Mouse (Mus musculus): ENCODE measurements around the gene Nxpe4. TPM values are rescaled to one million over a fixed set of nuclear protein-coding genes. Genes with fewer than 3 reads are reported as not detected.
"Not testable (repeated sequence)": the region's sequence is repeated elsewhere in the genome, so short reads cannot be mapped to it uniquely, and the experiment has no call there.

The Nxpe4 gene
- polyA plus RNA-seq, 1 experiment from 2014 or later = 6.0 TPM

DNA sequence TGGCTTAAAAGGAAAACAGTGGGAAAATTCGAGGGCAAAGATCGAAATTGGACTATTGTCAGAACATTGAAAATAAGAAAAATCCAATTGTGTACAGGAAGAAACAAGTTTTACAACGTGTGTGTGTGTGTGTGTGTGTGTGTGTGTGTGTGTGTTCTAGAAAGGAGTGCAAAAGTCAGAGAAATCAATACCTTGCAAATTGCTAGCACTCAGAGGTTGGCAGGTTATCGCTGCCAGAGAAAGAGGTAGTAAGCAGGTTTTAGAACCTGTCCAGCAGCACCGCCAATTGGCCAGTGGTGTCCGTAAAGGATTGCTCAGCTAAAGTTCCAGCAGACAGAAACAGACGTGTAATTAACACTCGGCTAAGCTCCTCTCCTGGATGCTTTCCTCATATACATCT is 122.4 kb downstream of the Nxpe4 start:
- H3K9me3 ChIP-seq = no peaks in the 10 kb centered on the region
- 65% methylated on average over 8 of the region's 8 CpGs for WGBS
- no peaks in the 10 kb centered on the region for H3K27me3 ChIP-seq (replicated peaks)
- no peaks in the 10 kb centered on the region for H3K4me1 ChIP-seq
- H3K9ac ChIP-seq = no peak overlapping the region
- H3K4me3 ChIP-seq (replicated peaks) = no peak overlapping the region
- no peak for ATAC-seq (ENCODE audit: insufficient read depth, low FRiP score, low read depth)
- H3K36me3 ChIP-seq = no peaks in the 10 kb centered on the region
- H3K27ac ChIP-seq = no peak overlapping the region
- H3K4me2 ChIP-seq = no peak overlapping the region

GRCm38 (mm10) chr9:48290281-48290680 is 128.5 kb downstream of the Nxpe4 start:
- Histone ChIP-seq H3K27me3 (replicated peaks) (no peaks in the 10 kb centered on the region), H3K9ac (no peak overlapping the region), H3K4me2 (no peak overlapping the region), H3K4me3 (replicated peaks) (no peak overlapping the region), H3K9me3 (no peaks in the 10 kb centered on the region), H3K36me3 (no peaks in the 10 kb centered on the region), H3K4me1 (no peaks in the 10 kb centered on the region), H3K27ac (no peak overlapping the region)
- no peak for ATAC-seq (ENCODE audit: insufficient read depth, low FRiP score, low read depth)
- WGBS = 98% methylated on average over 1 of the region's 1 CpGs

DNA sequence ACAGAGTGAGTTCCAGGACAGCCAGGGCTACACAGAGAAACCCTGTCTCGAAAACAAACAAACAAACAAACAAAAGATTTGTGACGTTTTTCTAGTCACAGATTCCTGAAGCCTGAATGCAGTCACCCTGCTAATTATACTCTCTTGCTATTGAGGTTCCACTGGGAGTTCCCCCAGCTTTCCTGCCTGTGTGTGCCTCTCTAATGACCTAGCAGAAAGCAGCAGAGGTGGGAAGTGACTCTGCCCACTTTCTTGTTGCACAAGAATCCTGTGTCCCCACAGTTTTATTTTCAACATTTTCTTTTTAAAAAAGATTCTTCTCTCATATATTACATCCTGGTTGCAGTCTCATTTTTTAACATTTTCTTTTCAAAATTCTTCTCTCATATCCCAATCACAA is 132.9 kb downstream of the Nxpe4 start:
- WGBS = 63% methylated on average over 2 of the region's 2 CpGs
- Histone ChIP-seq H3K9me3 (no peaks in the 10 kb centered on the region), H3K27me3 (replicated peaks) (no peaks in the 10 kb centered on the region), H3K4me3 (replicated peaks) (no peak overlapping the region), H3K4me2 (no peak overlapping the region), H3K4me1 (no peaks in the 10 kb centered on the region), H3K36me3 (no peaks in the 10 kb centered on the region), H3K27ac (no peak overlapping the region), H3K9ac (no peak overlapping the region)
- ATAC-seq (ENCODE audit: insufficient read depth, low FRiP score, low read depth) = no peak

GRCm38 (mm10) chr9:48298983-48299382 is 137.2 kb downstream of the Nxpe4 start:
- H3K9me3 ChIP-seq = no peaks in the 10 kb centered on the region
- 81% methylated on average over 7 of the region's 7 CpGs for WGBS
- ATAC-seq (ENCODE audit: insufficient read depth, low FRiP score, low read depth) = no peak

DNA sequence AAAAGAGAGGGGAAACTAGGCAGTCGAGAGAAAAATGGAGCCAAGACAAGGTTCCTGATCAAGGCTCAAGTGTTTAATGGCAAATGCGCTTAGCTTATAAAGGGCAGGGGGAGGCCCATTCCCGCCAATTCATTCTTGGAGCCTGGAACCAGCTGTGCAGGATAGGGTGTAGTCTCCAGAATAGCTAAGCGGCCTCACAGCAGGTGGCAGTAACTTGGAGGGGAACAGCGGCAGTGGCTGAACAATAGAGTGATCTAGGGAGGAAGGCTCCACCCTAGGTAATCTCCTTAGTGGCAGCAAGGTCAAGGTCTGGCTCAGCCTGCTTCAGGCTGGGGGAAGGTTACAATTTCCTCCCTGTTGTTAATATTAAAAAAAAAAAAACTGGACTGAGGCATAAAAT is 141.7 kb downstream of the Nxpe4 start:
- 54% methylated on average over 5 of the region's 5 CpGs for WGBS
- not testable (repeated sequence) for H3K27me3 ChIP-seq (replicated peaks); H3K36me3 ChIP-seq; ATAC-seq (ENCODE audit: insufficient read depth, low FRiP score, low read depth); H3K27ac ChIP-seq; H3K4me2 ChIP-seq; H3K9me3 ChIP-seq; H3K4me3 ChIP-seq (replicated peaks); H3K9ac ChIP-seq; H3K4me1 ChIP-seq

More at GRCm38 (mm10) chr9:48298983-48299382, 137.2 kb downstream of the Nxpe4 start:
- H3K4me3 ChIP-seq (replicated peaks) = no peak overlapping the region
- no peak overlapping the region for H3K27ac ChIP-seq
- no peak overlapping the region for H3K9ac ChIP-seq
- H3K4me2 ChIP-seq = no peak overlapping the region
- H3K27me3 ChIP-seq (replicated peaks) = no peaks in the 10 kb centered on the region
- H3K4me1 ChIP-seq = no peaks in the 10 kb centered on the region
- H3K36me3 ChIP-seq = no peaks in the 10 kb centered on the region

DNA sequence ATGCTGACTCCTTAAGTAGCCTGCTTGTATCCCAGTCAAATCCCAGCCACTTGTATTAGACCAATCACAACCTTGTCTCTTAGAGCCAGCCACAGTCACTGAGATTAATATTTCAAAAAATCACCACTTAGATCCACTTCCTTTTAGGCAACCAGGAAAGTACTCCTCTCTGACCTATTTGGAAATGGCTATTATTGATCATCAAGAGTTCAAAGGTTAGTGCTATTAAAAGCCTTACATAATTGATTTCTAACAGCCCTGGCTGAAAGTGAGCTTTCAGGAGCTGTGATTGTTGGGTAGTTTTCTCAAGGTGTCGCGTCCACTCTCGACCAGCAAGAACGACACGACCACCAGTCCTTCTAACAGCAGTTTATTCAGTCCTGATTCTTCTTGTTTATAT is 149.4 kb downstream of the Nxpe4 start:
- WGBS = 54% methylated on average over 5 of the region's 5 CpGs
- Histone ChIP-seq H3K4me3 (replicated peaks) (no peak overlapping the region), H3K9me3 (no peaks in the 10 kb centered on the region)

DNA sequence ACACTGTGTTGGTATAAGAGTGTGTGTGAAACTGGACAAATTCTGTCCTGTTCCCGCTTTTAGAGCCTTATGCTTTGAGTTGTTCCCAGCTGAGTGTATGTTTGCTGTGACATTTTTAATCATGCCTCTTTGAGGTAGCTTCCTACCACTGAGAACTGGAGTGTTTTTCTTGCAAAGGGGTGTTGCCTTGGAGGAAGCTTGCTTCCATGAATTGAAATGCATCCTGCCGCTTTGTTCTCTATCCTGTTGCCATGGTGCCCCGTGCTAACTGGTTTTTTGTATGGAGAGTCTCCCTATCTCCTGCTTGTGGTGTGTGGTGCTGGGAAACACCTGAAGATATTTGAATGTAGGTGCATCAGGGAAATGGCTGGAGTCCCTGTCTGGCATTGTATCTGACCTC is 152.4 kb downstream of the Nxpe4 start:
- H3K9me3 ChIP-seq = no peaks in the 10 kb centered on the region
- WGBS = 50% methylated on average over 3 of the region's 3 CpGs
- H3K36me3 ChIP-seq = no peaks in the 10 kb centered on the region
- no peak overlapping the region for H3K9ac ChIP-seq
- no peak overlapping the region for H3K4me3 ChIP-seq (replicated peaks)
- H3K4me1 ChIP-seq = no peaks in the 10 kb centered on the region
- H3K4me2 ChIP-seq = no peak overlapping the region
- no peak overlapping the region for H3K27ac ChIP-seq
- no peak for ATAC-seq (ENCODE audit: insufficient read depth, low FRiP score, low read depth)
- H3K27me3 ChIP-seq (replicated peaks) = no peaks in the 10 kb centered on the region

More for the DNA sequence above, 149.4 kb downstream of the Nxpe4 start:
- H3K27ac ChIP-seq = no peak overlapping the region
- no peak overlapping the region for H3K4me2 ChIP-seq
- no peak overlapping the region for H3K9ac ChIP-seq
- H3K36me3 ChIP-seq = no peaks in the 10 kb centered on the region
- H3K4me1 ChIP-seq = no peaks in the 10 kb centered on the region
- H3K27me3 ChIP-seq (replicated peaks) = no peaks in the 10 kb centered on the region
- ATAC-seq (ENCODE audit: insufficient read depth, low FRiP score, low read depth) = no peak

- no peak overlapping the region for H3K27ac ChIP-seq
- no peak for ATAC-seq (ENCODE audit: insufficient read depth, low FRiP score, low read depth)
- no peaks in the 10 kb centered on the region for H3K27me3 ChIP-seq (replicated peaks)
- H3K9ac ChIP-seq = no peak overlapping the region
- no peaks in the 10 kb centered on the region for H3K4me1 ChIP-seq
- 63% methylated on average over 1 of the region's 1 CpGs for WGBS
- no peak overlapping the region for H3K4me3 ChIP-seq (replicated peaks)
- no peaks in the 10 kb centered on the region for H3K9me3 ChIP-seq
- no peaks in the 10 kb centered on the region for H3K36me3 ChIP-seq
- H3K4me2 ChIP-seq = no peak overlapping the region
Measured at GRCm38 (mm10) chr9:48315825-48316224, 154.0 kb downstream of the Nxpe4 start.

DNA sequence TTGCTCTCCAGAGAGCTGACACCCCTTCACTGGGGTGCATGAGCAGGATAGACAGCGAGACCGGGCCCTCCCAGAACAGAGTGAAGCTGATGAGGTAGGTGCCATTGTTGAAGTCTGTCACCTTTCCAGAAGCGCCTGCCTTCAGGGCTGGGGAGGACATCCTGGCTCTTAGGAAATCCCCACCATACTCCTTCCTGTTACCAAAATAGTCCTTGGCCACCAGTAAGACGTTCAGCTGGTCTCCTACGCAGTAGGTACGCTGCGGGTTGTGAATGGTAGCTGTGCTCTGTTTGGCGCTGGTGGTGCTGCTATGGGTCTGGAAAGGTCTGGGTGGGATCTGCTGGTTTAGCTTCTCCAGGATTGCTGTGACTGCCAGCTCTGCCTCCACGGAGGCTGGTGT is 164.5 kb downstream of the Nxpe4 start:
- H3K27ac ChIP-seq = no peak overlapping the region
- H3K4me2 ChIP-seq = no peak overlapping the region
- H3K4me1 ChIP-seq = no peaks in the 10 kb centered on the region
- H3K4me3 ChIP-seq (replicated peaks) = no peak overlapping the region
- no peaks in the 10 kb centered on the region for H3K36me3 ChIP-seq
- H3K9ac ChIP-seq = no peak overlapping the region
- no peak for ATAC-seq (ENCODE audit: insufficient read depth, low FRiP score, low read depth)
- 83% methylated on average over 9 of the region's 9 CpGs for WGBS
- no peaks in the 10 kb centered on the region for H3K9me3 ChIP-seq
- H3K27me3 ChIP-seq (replicated peaks) = no peaks in the 10 kb centered on the region

GRCm38 (mm10) chr9:48329597-48329996 is 167.8 kb downstream of the Nxpe4 start:
- H3K4me3 ChIP-seq (replicated peaks) = no peak overlapping the region
- no peaks in the 10 kb centered on the region for H3K36me3 ChIP-seq
- H3K9ac ChIP-seq = no peak overlapping the region
- no peak overlapping the region for H3K27ac ChIP-seq
- WGBS = 79% methylated on average over 7 of the region's 7 CpGs
- H3K27me3 ChIP-seq (replicated peaks) = no peaks in the 10 kb centered on the region
- H3K4me2 ChIP-seq = no peak overlapping the region
- no peak for ATAC-seq (ENCODE audit: insufficient read depth, low FRiP score, low read depth)
- H3K9me3 ChIP-seq = no peaks in the 10 kb centered on the region
- no peaks in the 10 kb centered on the region for H3K4me1 ChIP-seq

DNA sequence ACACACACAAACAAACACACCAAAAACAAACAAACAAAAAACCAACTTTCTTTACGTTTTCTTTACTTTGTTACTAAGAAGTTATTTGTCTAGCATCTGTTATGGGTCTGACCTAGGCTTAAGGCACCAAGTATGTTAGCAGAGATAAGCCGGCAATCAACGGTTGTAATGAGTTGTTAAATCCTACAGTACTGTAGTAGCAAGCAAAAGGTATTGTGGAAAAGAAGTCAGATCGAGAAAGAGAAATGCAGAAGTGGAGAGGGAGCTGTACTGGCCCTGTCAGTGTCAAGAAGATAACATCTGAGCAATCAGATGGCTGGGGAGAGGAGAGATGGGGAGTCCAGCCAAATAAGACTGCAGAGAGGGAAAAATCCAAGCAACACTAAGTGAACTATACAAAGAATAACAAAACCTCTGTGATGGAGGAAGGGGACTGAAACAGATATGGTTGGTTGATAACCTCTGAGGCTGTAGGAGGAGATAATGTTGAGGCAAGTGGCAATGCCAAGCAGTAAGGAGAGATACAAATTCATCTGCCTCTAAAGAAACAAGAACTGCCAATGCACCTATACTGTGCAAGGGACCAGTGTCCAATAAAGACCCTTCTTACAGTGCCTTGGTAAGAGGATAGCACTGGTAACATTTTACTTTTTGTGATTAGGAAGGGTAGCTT is 177.1 kb downstream of the Nxpe4 start:
- no peak overlapping the region for H3K4me2 ChIP-seq
- H3K36me3 ChIP-seq = no peaks in the 10 kb centered on the region
- H3K27ac ChIP-seq = no peak overlapping the region
- 52% methylated on average over 4 of the region's 4 CpGs for WGBS
- ATAC-seq (ENCODE audit: insufficient read depth, low FRiP score, low read depth) = no peak
- H3K4me3 ChIP-seq (replicated peaks) = no peak overlapping the region; the same call in 1 of the 2 replicates
- H3K4me1 ChIP-seq = no peaks in the 10 kb centered on the region
- no peak overlapping the region for H3K9ac ChIP-seq
- H3K27me3 ChIP-seq (replicated peaks) = no peaks in the 10 kb centered on the region
- no peaks in the 10 kb centered on the region for H3K9me3 ChIP-seq

DNA sequence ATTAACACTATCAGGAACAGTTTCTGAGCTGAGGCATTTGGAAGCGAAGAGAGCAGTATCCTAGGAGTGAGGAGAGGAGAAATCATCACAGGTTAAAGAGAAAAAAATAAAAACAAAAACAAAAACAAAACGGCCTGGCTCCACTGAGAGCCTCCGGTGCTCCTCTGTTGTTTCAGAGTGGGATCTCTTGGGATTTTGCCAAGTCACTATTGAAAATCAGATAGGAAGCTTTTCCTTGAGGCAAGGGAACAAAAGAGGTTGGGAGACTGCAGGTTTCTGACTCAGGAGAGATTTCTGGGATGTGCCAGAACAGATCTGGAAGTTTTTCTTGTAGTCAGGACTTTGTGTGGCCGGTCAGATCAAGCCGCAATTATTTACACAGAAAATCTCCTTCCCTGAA is 177.7 kb downstream of the Nxpe4 start:
- H3K4me1 ChIP-seq = no peaks in the 10 kb centered on the region
- H3K9me3 ChIP-seq = no peaks in the 10 kb centered on the region
- no peak for ATAC-seq (ENCODE audit: insufficient read depth, low FRiP score, low read depth)
- H3K27me3 ChIP-seq (replicated peaks) = no peaks in the 10 kb centered on the region
- H3K36me3 ChIP-seq = no peaks in the 10 kb centered on the region
- no peak overlapping the region for H3K9ac ChIP-seq
- no peak overlapping the region for H3K27ac ChIP-seq
- H3K4me2 ChIP-seq = no peak overlapping the region
- 58% methylated on average over 5 of the region's 5 CpGs for WGBS
- no peak overlapping the region; the same call in 1 of the 2 replicates for H3K4me3 ChIP-seq (replicated peaks)

Measured in stomach, embryonic 15.5 days (tissue).